Mouse (Mus musculus): ENCODE measurements around the gene Cep55. TPM values are rescaled to one million over a fixed set of nuclear protein-coding genes. Genes with fewer than 3 reads are reported as not detected.

The Cep55 gene
- polyA plus RNA-seq, 1 experiment from 2014 or later = 4.7 TPM

- WGBS (ENCODE audit: insufficient replicate concordance) = 65% methylated on average over 4 of the region's 4 CpGs
- Histone ChIP-seq H3K4me1 (ENCODE audit: control insufficient read depth, low read depth, low read length) (no peaks in the 10 kb centered on the region), H3K27ac (ENCODE audit: low read length) (no peak overlapping the region), H3K36me3 (ENCODE audit: control insufficient read depth, insufficient read depth) (no peaks in the 10 kb centered on the region), H3K27me3 (ENCODE audit: control insufficient read depth, insufficient read depth, low read depth, low read length) (no peaks in the 10 kb centered on the region), H3K4me2 (ENCODE audit: low read depth, low read length) (no peak overlapping the region), H3K4me3 (ENCODE audit: low read depth, low read length) (no peak overlapping the region), H3K9ac (ENCODE audit: low read depth, low read length) (no peak overlapping the region), H3K9me3 (replicated peaks; ENCODE audit: control insufficient read depth, low read length) (no peaks in the 10 kb centered on the region)
- ATAC-seq (ENCODE audit: low read depth) = no peak
Measured at GRCm38 (mm10) chr19:38107871-38108270, 53.1 kb downstream of the Cep55 start.

GRCm38 (mm10) chr19:38109506-38110242 lies 54.9 kb downstream of the Cep55 start:
- no peak overlapping the region for H3K27ac ChIP-seq (ENCODE audit: low read length)
- 72% methylated on average over 15 of the region's 15 CpGs for WGBS (ENCODE audit: insufficient replicate concordance)

GRCm38 (mm10) chr19:38111056-38111455 lies 56.2 kb downstream of the Cep55 start:
- Histone ChIP-seq H3K36me3 (ENCODE audit: control insufficient read depth, insufficient read depth) (no peaks in the 10 kb centered on the region), H3K27me3 (ENCODE audit: control insufficient read depth, insufficient read depth, low read depth, low read length) (no peaks in the 10 kb centered on the region), H3K4me3 (ENCODE audit: low read depth, low read length) (no peak overlapping the region), H3K4me1 (ENCODE audit: control insufficient read depth, low read depth, low read length) (no peaks in the 10 kb centered on the region), H3K9ac (ENCODE audit: low read depth, low read length) (no peak overlapping the region), H3K4me2 (ENCODE audit: low read depth, low read length) (no peak overlapping the region), H3K27ac (ENCODE audit: low read length) (no peak overlapping the region), H3K9me3 (replicated peaks; ENCODE audit: control insufficient read depth, low read length) (no peaks in the 10 kb centered on the region)
- 55% methylated on average over 8 of the region's 8 CpGs for WGBS (ENCODE audit: insufficient replicate concordance)
- ATAC-seq (ENCODE audit: low read depth) = no peak

More at GRCm38 (mm10) chr19:38109506-38110242, 54.9 kb downstream of the Cep55 start:
- Histone ChIP-seq H3K4me2 (ENCODE audit: low read depth, low read length) (no peak overlapping the region), H3K27me3 (ENCODE audit: control insufficient read depth, insufficient read depth, low read depth, low read length) (no peaks in the 10 kb centered on the region), H3K4me1 (ENCODE audit: control insufficient read depth, low read depth, low read length) (no peaks in the 10 kb centered on the region), H3K4me3 (ENCODE audit: low read depth, low read length) (no peak overlapping the region), H3K36me3 (ENCODE audit: control insufficient read depth, insufficient read depth) (no peaks in the 10 kb centered on the region), H3K9ac (ENCODE audit: low read depth, low read length) (no peak overlapping the region), H3K9me3 (replicated peaks; ENCODE audit: control insufficient read depth, low read length) (no peaks in the 10 kb centered on the region)
- ATAC-seq (ENCODE audit: low read depth) = no peak

- H3K4me3 ChIP-seq (ENCODE audit: low read depth, low read length) = no peak overlapping the region
- no peaks in the 10 kb centered on the region for H3K9me3 ChIP-seq (replicated peaks; ENCODE audit: control insufficient read depth, low read length)
- no peaks in the 10 kb centered on the region for H3K36me3 ChIP-seq (ENCODE audit: control insufficient read depth, insufficient read depth)
Measured at GRCm38 (mm10) chr19:38112575-38112974, 57.8 kb downstream of the Cep55 start.

GRCm38 (mm10) chr19:38114834-38115491 lies 60.2 kb downstream of the Cep55 start:
- no peaks in the 10 kb centered on the region for H3K27me3 ChIP-seq (ENCODE audit: control insufficient read depth, insufficient read depth, low read depth, low read length)
- no peaks in the 10 kb centered on the region for H3K36me3 ChIP-seq (ENCODE audit: control insufficient read depth, insufficient read depth)
- no peaks in the 10 kb centered on the region for H3K9me3 ChIP-seq (replicated peaks; ENCODE audit: control insufficient read depth, low read length)
- 58% methylated on average over 7 of the region's 7 CpGs for WGBS (ENCODE audit: insufficient replicate concordance)
- H3K27ac ChIP-seq (ENCODE audit: low read length) = no peak overlapping the region
- no peak overlapping the region for H3K4me3 ChIP-seq (ENCODE audit: low read depth, low read length)
- ATAC-seq (ENCODE audit: low read depth) = peak; percentile 36; the same call in 1 of the 2 replicates
- H3K4me1 ChIP-seq (ENCODE audit: control insufficient read depth, low read depth, low read length) = no peaks in the 10 kb centered on the region
- H3K4me2 ChIP-seq (ENCODE audit: low read depth, low read length) = no peak overlapping the region
- no peak overlapping the region for H3K9ac ChIP-seq (ENCODE audit: low read depth, low read length)

More at GRCm38 (mm10) chr19:38112575-38112974, 57.8 kb downstream of the Cep55 start:
- ATAC-seq (ENCODE audit: low read depth) = no peak
- Histone ChIP-seq H3K4me2 (ENCODE audit: low read depth, low read length) (no peak overlapping the region), H3K4me1 (ENCODE audit: control insufficient read depth, low read depth, low read length) (no peaks in the 10 kb centered on the region), H3K27ac (ENCODE audit: low read length) (no peak overlapping the region), H3K27me3 (ENCODE audit: control insufficient read depth, insufficient read depth, low read depth, low read length) (no peaks in the 10 kb centered on the region), H3K9ac (ENCODE audit: low read depth, low read length) (no peak overlapping the region)
- 38% methylated on average over 4 of the region's 4 CpGs for WGBS (ENCODE audit: insufficient replicate concordance)

GRCm38 (mm10) chr19:38120123-38120760 lies 65.4 kb downstream of the Cep55 start:
- Histone ChIP-seq H3K9me3 (replicated peaks; ENCODE audit: control insufficient read depth, low read length) (no peaks in the 10 kb centered on the region), H3K27ac (ENCODE audit: low read length) (no peak overlapping the region), H3K9ac (ENCODE audit: low read depth, low read length) (no peak overlapping the region), H3K4me2 (ENCODE audit: low read depth, low read length) (no peak overlapping the region), H3K4me1 (ENCODE audit: control insufficient read depth, low read depth, low read length) (no peaks in the 10 kb centered on the region), H3K4me3 (ENCODE audit: low read depth, low read length) (no peak overlapping the region), H3K27me3 (ENCODE audit: control insufficient read depth, insufficient read depth, low read depth, low read length) (peaks cover 19% of the 10 kb centered on the region), H3K36me3 (ENCODE audit: control insufficient read depth, insufficient read depth) (no peaks in the 10 kb centered on the region)
- 62% methylated on average over 5 of the region's 5 CpGs for WGBS (ENCODE audit: insufficient replicate concordance)
- peak; percentile 47; the same call in 1 of the 2 replicates for ATAC-seq (ENCODE audit: low read depth)

- WGBS (ENCODE audit: insufficient replicate concordance) = 17% methylated on average over 9 of the region's 9 CpGs
- Histone ChIP-seq H3K27ac (ENCODE audit: low read length) (peak overlapping the region; percentile 57), H3K9ac (ENCODE audit: low read depth, low read length) (peak overlapping the region; percentile 47), H3K4me1 (ENCODE audit: control insufficient read depth, low read depth, low read length) (no peaks in the 10 kb centered on the region; the same call in 1 of the 2 replicates), H3K4me3 (ENCODE audit: low read depth, low read length) (peak overlapping the region; percentile 51), H3K36me3 (ENCODE audit: control insufficient read depth, insufficient read depth) (no peaks in the 10 kb centered on the region), H3K9me3 (replicated peaks; ENCODE audit: control insufficient read depth, low read length) (no peaks in the 10 kb centered on the region), H3K27me3 (ENCODE audit: control insufficient read depth, insufficient read depth, low read depth, low read length) (peaks cover 20% of the 10 kb centered on the region), H3K4me2 (ENCODE audit: low read depth, low read length) (no peak overlapping the region)
- ATAC-seq (ENCODE audit: low read depth) = no peak
Measured at GRCm38 (mm10) chr19:38123921-38124320, 69.1 kb downstream of the Cep55 start.

Measured in liver, embryonic 16.5 days (tissue).